Mouse (Mus musculus) layer of hippocampus, postnatal 10 days (tissue): ENCODE data around the gene Mrgprb5. TPM values are rescaled to one million over a fixed set of nuclear protein-coding genes. Genes with fewer than 3 reads are reported as not detected.
"Not testable (repeated sequence)": the region's sequence is repeated elsewhere in the genome, so short reads cannot be mapped to it uniquely, and the experiment has no call there.

Experiments
- DNase-seq, 2 experiments: peaks; one replicate each; pipeline ENCODE4 v3.0.0; 2021; ENCODE audit warnings: low spot score in 2 of 2
- long read RNA-seq: library from polyadenylated mRNA; stranded (forward); transcript quantifications from one replicate; pipeline ENCODE4 v2.0.0, GENCODE M21; 2023
- total RNA-seq, 2 experiments: library from RNA; stranded (reverse); gene quantifications; 2 replicates each; pipeline ENCODE4 v1.2.3; 2021

Mrgprb5 gene
- not detected for total RNA-seq
- long read RNA-seq: 0 reads

GRCm38 (mm10) chr7:48168919-48169318 is at the start of gene Mrgprb5:
Gene Mrgprb5, minus strand, starts transcription at chr7:48169019.
- DNase-seq: no peak

GRCm38 (mm10) chr7:48199188-48199587 is 30.4 kb upstream of the Mrgprb5 start, which contains the start of gene Mrgprb4:
Gene Mrgprb4, minus strand, starts transcription at chr7:48199288.
- no peak for DNase-seq

DNA sequence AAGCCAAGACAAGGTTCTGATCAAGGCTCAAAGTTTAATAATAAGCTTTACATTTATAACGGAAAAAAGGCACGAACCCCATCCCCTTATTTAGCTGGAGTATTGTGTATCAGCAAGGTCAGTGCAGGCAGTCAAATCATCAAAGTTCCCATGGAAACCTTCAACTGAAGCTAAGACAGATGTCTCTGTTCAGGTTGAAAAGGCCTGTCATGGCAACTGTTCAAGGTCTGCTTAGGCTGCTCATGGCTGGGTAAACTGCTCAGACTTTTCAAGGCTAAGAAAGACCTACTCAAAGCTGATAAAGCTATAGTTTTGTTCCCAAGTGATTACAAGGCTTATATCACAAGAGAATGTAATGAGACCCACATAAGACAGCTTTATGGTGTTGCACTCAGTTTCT is 1.3 kb downstream of the Mrgprb5 start:
- no peak for DNase-seq

GRCm38 (mm10) chr7:48138248-48138702 is 30.5 kb downstream of the Mrgprb5 start:
- no peak for DNase-seq

GRCm38 (mm10) chr7:48137216-48138077 is 31.4 kb downstream of the Mrgprb5 start:
- DNase-seq: no peak

DNA sequence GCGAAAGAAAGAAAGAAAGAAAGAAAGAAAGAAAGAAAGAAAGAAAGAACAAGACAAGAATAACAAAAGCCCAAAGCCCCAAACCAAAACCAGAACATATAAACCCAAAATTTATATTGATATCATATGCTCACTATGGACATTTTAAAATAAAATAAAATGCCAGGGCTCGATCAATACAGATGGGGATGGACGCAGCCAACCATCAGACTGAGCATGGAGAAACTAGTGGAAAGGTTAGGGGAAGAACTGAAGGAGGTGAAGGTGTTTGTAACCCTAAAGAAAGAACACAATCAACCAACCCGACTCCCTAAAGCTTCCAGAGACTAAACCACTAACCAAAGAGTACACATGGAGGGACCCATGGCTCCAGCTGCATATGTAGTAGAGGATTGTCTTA is 36.1 kb downstream of the Mrgprb5 start:
- no peak for DNase-seq

DNA sequence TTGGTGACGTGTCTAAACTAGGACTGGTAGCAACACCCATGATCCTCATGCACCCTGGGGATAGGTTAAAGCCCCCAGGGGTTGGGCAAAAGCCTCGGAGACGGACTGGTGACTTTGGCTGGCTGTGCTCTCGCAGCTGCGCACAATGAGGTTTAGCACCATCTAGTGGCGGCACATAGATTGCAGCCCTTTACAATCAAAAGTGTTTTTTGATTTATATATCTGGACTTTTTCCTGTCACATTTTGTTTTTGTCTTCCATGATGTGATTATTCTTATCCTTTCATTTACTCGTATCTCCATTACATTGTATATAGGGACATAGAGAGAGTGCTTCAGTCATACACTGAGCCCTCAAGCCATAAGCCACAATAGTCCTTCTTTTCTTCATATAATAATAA is 36.6 kb downstream of the Mrgprb5 start:
- DNase-seq: not testable (repeated sequence)

- DNase-seq: not testable (repeated sequence)
Measured at GRCm38 (mm10) chr7:48131820-48132219, 37.0 kb downstream of the Mrgprb5 start.

DNA sequence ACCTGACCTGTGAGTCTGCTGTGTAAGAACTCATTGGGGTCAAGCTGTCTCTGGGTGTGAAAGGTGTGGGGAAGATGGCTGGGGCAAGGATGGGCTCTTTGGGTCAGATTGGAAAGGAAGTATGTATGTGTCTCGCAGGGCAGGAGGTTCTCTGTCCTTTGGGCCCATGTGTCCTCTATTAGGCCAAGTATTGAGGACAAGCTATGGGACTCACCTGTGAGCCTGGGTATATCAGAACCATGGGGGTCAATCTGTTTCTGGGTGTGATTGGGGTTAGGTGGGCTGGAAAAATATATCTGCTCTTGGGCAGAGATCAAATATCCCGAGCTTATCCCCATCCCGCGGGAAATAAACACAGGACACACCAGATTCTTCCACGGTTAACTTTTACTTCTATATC is 45.0 kb downstream of the Mrgprb5 start:
- DNase-seq: no peak

Other genes with a start within 250 kb of the Mrgprb5 start
- gene Mrgpra4, start 186.9 kb downstream of the Mrgprb5 start, total RNA-seq: not detected
- not detected for gene Mrgprx1, start 141.4 kb downstream of the Mrgprb5 start, total RNA-seq
- not detected for gene Mrgprb4, start 30.3 kb upstream of the Mrgprb5 start, total RNA-seq
- gene Mrgprb8, start 219.5 kb upstream of the Mrgprb5 start, total RNA-seq: not detected